Mouse (Mus musculus) small intestine, adult 2 months (tissue): ENCODE measurements around the gene Rhobtb3.

Experiments used
- CTCF ChIP-seq: fragments of 200-500 bp; IDR thresholded peaks from 2 replicates; pipeline ENCODE4 v1.5.1; 2012; ENCODE audit warnings: low read depth, mild to moderate bottlenecking, control low read depth, inconsistent platforms, low read length, moderate library complexity, mixed read lengths; ENCODE audit not compliant: insufficient replicate concordance, insufficient read length; ENCODE audit errors: extremely low read depth
- POLR2A ChIP-seq: fragments of 200-500 bp; IDR thresholded peaks from 2 replicates; pipeline ENCODE4 v1.6.1; 2012; ENCODE audit warnings: low read depth, mild to moderate bottlenecking, control low read depth, inconsistent platforms, low read length, moderate library complexity

DNA sequence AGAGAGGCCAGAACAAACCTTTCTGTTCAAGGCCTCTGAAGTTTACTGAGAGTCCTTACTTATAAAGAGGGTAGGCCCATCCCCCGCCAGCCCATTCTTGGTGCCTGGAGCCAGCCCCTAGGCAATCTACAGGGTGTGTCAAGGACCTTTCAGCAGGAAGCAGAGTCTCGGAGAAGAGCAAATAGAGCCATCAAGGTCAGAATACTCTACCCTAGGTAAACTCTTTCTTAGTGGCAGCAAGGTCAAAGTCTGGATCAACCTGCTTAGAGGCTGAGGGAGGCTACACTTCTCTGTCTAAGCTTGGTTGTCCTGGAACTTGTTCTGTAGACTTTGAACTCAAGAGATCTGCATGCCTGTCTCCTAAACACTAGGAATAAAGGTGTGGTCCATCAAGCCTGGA lies 108.3 kb downstream of the Rhobtb3 start:
- TF ChIP-seq CTCF: no peak
- no peak for TF ChIP-seq POLR2A
